ENCODE assay signal across 16 mouse cellular contexts in the genomic region with DNA sequence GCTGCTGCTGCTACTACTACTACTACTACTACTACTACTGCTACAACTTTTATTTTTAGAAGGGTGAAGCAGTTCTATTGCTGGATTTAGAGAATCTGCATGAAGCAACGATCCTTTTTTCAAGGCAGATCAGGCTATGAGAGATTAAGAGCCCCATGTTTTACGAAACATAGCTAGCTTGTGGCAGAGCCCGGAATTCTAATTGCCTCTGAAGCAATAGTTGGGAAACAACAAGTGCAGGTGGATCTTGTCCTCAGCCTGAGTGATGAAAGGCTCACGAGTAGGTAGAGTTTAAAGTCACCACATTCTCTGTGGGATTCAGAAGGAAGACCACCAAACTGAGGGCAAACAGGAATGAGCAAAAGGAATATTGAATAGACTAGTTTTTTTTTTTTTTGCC.
"Had no signal": no experiment of that assay in that cellular context is flagged by ENCODE, and none has a peak within 500 bp of the region (broad histone marks: within the 10 kb centered on the region; RNA-seq: fewer than 3 reads in every experiment).

No protein-coding gene starts in this region.

- H3K4me1 ChIP-seq: stomach, embryonic 15.5 days had no signal

- H3K4me3 ChIP-seq: neural tube, embryonic 12.5 days; neural tube, embryonic 13.5 days; neural tube, embryonic 15.5 days; stomach, embryonic 15.5 days had no signal

- H3K27me3 ChIP-seq: neural tube, embryonic 12.5 days; neural tube, embryonic 13.5 days; neural tube, embryonic 15.5 days; stomach, embryonic 15.5 days had no signal

- H3K9ac ChIP-seq: neural tube, embryonic 12.5 days; neural tube, embryonic 13.5 days; neural tube, embryonic 15.5 days; stomach, embryonic 15.5 days had no signal

- H3K36me3 ChIP-seq: neural tube, embryonic 12.5 days; neural tube, embryonic 13.5 days; neural tube, embryonic 15.5 days; stomach, embryonic 15.5 days had no signal

- H3K27ac ChIP-seq: neural tube, embryonic 12.5 days; neural tube, embryonic 13.5 days; neural tube, embryonic 15.5 days; stomach, embryonic 15.5 days; stomach, postnatal 0 days had no signal

- H3K9me3 ChIP-seq: neural tube, embryonic 12.5 days; neural tube, embryonic 15.5 days; stomach, embryonic 15.5 days had no signal

- DNase-seq: retina, postnatal 1 day; right cerebral cortex, adult 18-20 months; right cerebral cortex, postnatal 14 days; right cerebral cortex, postnatal 25 days; right cerebral cortex, postnatal 4 days; spleen, adult 18-20 months; thymus, adult 18-20 months; thymus, adult 2 months; thymus, postnatal 25 days; thymus, postnatal 36 days; thymus, postnatal 4 days had no signal

- H3K4me2 ChIP-seq: neural tube, embryonic 12.5 days; neural tube, embryonic 13.5 days; neural tube, embryonic 15.5 days; stomach, embryonic 15.5 days had no signal
